Mouse (Mus musculus) layer of hippocampus, adult 8-10 months (tissue): ENCODE measurements at regions not wholly inside any gene's neighbourhood (a gene's known extent, or its start where the extent isn't known, plus 50 kb on each side); places are given as distances from the start of the nearest gene placed in this dataset.

ENCODE experiments used
- DNase-seq, 2 experiments: peaks; one replicate each; pipeline ENCODE4 v3.0.0; 2022; ENCODE audit warnings: low spot score in 2 of 2

GRCm38 (mm10) chr4:93935692-93936091 lies 600.4 kb upstream of the Tusc1 start:
- DNase-seq = no peak

DNA sequence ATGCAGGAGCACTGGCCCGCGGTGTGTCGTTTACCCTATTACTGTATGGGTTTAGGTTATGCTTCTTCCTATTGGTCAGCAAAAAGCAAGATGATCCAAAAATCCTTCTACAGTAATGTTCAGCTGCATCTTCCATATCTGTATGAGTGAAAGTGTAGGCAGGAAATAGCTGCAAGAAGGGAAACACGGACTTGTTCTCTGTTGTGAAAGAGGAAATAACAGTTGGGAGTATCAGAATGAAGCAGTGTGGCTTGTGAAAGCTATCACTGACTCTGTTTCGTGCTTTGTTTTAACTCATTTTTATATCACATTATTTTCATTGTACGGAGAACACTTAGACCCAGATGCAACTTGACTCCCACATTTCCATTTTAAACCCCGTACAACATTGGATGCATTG lies 591.8 kb upstream of the Tusc1 start:
- no peak for DNase-seq

- DNase-seq = no peak
Observed at GRCm38 (mm10) chr4:93924402-93924801, 589.1 kb upstream of the Tusc1 start.

GRCm38 (mm10) chr4:93886631-93887030 lies 551.3 kb upstream of the Tusc1 start:
- DNase-seq = peak; percentile 17 to 19

DNA sequence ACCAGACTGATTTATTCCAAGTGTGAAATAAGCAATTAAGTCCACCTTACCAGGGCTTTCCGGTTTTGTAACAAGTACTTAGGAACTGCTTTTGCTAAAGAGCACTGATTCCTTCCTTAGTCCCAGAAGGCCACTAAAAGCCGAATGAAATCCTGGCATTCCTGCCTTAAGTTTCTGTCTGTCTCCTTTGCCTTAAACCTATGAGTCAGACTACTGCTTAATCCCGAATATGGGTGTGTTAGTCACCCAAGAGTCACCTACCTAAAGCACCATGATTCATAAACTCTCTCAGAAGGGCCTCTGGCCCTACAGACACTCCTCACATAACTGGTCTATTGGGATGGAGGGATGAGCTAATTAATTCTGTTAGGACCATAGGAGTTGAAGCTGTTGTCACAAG lies 546.0 kb upstream of the Tusc1 start:
- DNase-seq = no peak

GRCm38 (mm10) chr4:93879351-93879872 lies 544.1 kb upstream of the Tusc1 start:
- DNase-seq = peak; percentile 10

DNA sequence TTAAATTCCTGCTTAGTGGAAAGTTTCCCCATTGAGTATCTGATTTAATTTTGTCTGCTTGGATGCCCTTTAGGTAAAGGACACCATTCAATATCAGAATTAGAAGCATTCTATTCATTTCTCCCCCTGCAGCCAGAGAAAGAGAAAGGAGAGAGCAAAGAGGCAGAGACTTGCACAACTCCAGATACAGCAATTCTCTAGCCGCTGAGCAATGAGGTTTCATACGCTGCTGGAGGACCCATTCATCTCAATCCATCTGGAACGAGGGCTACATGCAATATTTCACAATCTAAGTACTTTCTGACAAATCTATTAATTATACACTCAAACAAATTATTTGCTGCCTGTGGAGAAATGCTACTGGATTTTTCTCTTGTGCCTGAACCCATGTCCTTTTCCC lies 538.0 kb upstream of the Tusc1 start:
- no peak for DNase-seq

GRCm38 (mm10) chr4:93853451-93853850 lies 518.1 kb upstream of the Tusc1 start:
- DNase-seq = no peak

GRCm38 (mm10) chr4:93849178-93849577 lies 513.9 kb upstream of the Tusc1 start:
- DNase-seq = no peak

DNA sequence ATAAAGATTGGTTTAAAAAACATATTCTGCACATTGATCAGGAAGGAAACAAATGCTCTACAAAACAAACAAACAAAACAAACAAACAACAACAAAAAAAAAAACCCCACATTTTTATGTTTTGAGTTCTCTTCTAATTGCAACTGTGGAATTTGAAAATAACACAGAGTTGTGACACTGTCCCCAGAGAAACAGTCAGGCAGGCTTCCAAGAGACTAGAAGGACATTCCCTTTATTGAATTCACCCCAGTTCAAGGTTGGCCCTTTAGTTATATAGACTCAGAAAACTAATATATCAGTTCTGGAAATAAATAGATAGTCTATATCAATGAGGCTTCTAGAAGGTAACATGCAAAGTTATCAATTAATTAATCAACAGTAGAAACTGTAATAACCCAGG lies 495.4 kb upstream of the Tusc1 start:
- DNase-seq = no peak

DNA sequence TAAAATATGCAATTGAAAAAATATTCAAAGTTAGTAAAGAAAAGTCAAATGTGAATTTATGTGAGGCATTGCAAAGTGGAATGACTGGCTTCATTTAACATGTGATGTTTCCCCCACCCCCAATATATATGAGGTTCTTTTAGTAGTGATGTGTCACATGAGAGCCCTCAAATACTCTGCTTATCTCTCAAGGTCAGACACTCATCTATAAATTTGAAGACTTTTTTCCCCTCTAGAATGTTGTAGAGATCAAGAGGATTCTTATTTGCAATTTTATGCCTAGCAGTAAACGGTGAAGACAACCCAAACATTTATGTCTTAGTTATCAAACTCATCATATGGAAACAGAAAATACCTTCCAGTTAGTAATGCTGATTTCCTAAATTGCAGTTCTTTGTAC lies 457.8 kb upstream of the Tusc1 start:
- DNase-seq = no peak

DNA sequence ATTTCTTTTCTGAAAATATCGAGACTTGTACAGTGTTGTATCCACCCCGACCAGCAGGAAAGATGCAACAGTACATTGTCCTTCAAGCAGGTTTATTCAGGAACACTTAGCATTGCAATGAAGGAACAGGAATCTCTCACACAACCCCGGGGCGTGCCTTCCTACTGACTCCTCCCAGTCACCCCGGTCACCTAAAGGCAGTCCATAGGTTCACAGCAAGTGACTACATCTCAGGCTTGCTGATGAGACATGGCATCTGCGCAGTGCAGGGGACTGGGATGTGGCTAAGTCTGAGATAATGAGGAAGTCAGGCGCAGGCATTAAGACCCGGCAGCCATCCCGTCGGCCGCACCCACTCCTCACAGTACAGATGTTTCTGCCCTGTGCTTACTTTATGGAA lies 454.8 kb upstream of the Tusc1 start:
- no peak for DNase-seq

GRCm38 (mm10) chr4:93754497-93754896 lies 419.2 kb upstream of the Tusc1 start:
- no peak for DNase-seq

DNA sequence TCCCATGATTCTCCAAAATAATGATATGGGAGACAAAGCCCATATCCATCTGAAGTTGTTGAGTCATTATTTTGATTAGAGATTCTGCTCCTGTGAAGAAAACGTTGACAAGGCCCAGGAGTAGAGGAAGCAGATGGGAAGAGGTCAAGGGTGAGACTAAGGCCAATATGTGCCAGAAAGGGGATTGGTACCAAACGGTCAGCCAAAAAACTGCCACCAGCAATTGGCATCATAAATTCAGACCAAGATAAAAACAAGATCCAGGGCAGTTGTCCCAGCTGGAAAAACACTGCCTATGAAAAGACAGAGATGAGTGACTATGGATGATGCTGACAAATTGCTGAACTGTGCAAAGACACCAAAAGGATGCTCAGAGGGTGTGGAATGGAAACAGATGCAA lies 411.0 kb upstream of the Tusc1 start:
- DNase-seq = no peak

DNA sequence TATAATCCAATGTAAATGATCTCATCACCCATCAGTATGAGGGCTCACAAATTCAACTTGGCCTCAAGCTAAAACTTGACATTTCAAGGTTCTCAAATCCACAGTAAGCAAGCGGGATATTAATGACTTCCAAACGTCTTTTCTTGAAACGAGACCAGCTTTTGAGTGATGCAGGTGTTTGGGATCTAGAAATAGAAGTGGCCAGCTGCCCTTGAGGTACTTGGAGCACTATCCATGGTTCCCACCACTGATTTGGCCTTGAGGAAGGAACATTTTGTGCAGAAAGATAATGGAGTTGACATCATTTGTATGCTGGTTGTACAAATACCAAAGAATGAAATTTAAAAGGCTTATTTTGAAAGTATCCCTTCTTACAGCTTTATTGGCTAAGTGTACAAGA lies 378.4 kb upstream of the Tusc1 start:
- DNase-seq = no peak

DNA sequence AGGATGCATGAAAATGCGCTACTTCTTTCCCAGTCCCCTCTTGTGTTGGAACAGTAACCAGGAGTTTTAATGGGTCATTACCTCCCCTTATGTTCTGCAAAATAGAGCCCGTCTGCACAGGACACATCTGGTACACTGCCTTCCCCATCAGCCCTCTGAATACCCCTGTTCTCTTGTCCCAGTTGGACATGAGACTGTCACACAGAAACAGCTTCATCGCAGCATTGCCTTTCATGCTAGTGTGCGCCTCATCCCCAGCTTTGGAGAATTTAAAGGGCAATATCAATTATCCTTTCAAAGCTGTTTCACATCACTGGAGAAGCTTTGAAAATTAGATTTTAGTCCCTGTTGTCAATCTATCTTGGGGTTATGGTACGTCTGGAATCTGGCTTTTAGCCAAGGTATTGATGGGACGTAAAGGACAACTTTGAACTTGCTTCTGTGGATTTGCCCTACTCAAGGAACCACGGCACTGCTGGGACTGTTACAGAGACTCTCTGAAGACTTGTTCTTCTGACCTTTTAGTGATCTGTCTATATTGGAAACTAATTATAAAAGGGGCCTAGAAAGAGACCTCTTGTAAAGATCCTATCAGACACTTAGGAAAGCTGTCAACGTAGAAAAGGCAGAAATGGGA lies 341.2 kb upstream of the Tusc1 start:
- DNase-seq = no peak

DNA sequence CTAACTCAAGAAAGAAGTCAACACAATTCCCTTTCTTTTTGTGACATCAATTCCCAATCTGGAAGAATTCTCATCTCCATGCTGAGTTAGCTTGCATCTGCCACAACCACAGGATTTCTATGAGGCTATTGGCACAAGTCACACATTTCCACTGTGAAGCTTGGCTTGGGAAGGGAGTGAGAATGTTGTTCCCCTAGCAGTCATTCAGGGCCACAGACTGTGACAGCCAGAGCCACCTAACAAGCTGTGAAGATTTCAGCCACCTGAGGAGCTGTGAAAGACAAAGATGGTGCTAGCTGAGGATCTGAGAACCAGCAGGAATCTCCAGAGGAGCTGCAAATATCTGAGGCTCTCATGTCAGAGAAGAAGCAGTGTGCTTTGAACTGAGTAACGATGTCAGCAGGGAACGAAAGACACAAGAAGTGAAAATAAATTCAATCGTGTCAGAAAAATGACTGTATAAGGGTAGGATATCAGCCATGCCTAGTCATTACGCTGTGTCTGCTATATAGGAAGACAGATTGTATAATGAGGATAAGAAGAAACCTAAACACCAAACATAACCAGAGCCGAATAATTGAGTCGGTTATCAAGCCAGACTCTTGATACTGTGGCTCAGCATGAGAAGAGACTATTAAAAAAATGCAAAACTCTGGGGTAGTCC lies 340.6 kb upstream of the Tusc1 start:
- no peak for DNase-seq

GRCm38 (mm10) chr4:93669050-93669449 lies 333.7 kb upstream of the Tusc1 start:
- no peak for DNase-seq

DNA sequence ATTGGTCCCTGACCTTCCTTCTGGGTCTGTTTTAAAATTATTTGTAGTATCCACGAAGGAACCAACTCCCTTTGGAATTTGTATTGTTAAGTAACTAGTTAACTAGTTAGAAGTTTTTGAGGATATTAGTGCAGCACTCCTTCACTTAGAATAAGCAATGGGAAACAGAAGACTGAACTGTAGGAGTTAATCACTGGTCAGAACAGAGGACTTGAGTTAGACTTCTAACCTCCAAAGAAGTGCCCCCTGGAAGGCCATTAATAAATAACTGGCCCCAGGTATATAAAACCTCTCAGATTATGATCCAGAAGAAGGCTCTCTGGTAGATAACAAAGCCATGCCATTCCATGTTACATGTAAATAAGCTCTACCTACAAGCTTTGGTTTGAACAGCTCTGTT lies 329.0 kb upstream of the Tusc1 start:
- no peak for DNase-seq

DNA sequence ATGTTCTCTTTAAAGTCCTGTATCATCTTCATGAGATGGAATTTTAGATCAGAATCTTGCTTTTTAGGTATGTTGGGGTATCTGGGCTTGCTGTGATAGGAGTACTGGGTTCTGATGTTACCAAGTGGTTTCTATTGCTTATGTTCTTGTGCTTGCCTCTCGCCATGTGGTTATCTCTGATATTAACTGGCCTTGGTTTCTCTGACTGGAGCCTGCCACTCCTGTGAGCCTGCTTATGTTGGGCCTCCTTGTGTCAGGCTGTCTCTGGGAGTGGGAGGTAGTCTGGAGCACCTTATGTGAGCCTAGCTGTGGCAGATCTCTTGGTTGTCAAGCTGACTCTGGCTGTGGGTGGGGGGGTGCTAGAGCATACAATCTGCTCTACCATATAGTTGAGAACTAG lies 302.9 kb upstream of the Tusc1 start:
- DNase-seq = no peak

DNA sequence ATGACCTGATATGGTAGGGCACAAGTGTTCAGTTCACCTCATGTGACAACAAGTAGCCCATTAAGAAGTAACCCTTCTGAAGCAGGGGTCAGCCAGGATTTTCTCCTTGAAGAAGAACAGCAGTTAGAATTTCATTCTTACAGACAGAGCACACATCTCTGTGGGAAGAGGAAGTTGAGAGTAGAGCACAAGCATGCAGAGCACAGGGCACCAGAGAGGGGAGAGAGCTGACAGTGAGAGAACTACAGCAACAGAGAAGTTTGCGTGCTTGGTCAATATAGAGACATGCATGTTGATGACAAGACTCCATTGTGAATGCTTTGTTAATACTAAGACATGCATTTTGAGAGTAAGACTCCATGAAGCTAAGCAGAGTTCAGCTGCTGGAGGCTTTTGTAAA lies 263.2 kb upstream of the Tusc1 start:
- no peak for DNase-seq

DNA sequence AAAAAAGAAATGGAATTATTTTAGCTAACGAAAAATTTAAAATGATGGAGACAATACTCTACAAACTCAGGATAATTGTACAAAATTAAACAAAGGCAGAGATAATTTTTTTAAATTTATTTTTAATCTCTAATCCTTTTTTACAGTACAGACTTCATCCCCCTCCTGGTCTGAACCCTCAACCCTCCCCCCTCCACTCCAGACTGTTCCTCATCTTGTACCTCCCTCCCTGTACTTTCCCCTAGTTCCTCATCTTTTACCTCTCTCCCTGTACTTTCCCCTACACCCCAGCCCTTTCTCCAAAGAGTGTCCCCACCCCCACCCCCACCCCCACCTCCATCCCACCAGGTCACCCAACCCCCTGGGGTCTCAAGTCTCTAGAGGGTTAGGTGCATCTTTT lies 249.0 kb upstream of the Tusc1 start:
- DNase-seq = no peak

DNA sequence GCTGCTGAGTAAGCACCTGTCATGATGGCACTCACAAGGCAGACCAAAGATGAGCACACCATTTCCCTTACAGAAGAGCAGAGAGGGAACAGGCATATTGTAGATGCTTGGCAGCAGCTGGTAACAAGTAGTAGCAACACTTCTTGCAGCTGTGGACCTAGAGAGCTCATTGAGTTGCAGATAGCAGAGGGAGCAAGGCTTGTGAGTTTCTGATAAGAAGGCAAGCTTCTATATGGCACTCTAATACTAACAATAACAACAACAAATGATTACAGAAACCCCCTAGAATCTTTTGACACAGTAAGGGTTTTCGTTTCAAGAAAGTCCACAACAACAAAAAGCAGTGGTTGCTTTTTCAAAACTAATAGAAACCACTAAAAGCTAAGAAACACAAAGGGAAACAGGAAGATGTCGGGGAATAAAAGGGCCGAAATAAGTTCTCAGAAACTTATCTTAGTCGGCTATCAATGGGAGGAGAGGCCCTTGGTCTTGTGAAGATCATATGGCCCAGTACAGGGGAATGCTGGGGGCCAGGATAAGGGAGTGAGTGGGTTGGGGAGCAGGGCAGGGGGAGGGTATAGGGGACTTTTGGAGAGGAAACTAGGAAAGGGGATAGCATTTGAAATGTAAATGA lies 248.5 kb upstream of the Tusc1 start:
- DNase-seq = no peak
